Mouse (Mus musculus): ENCODE results near the gene Exoc3l4. TPM values are rescaled to one million over a fixed set of nuclear protein-coding genes. Genes with fewer than 3 reads are reported as not detected.

The Exoc3l4 gene
- polyA plus RNA-seq, 1 experiment = 5.5 TPM

DNA sequence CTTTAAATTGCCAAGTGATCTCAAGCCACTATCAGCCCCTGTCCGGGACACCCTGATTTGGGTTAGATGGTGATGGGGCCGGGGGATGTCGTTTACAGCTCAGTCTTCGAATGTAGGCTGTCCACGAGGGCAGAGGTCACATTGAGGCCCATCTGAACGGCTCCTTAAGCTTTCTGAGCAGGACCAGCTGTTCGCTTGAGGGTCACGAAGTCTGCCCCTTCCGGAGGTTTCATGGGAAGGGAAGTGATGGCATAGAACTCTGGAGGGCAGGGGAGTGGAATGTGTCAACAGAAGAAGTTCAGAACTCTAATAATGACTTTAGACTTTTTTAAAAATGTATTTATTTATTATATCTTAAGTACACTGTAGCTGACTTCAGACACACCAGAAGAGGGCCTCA is 7.7 kb downstream of the Exoc3l4 start:
- Histone ChIP-seq H3K4me1 (ENCODE audit: control insufficient read depth, insufficient read depth, low read length) (peaks cover 25% of the 10 kb centered on the region), H3K27ac (ENCODE audit: control insufficient read depth, insufficient read depth, low read depth, low read length) (no peak overlapping the region), H3K36me3 (ENCODE audit: control insufficient read depth, insufficient read depth, low read length) (no peaks in the 10 kb centered on the region), H3K4me3 (ENCODE audit: control insufficient read depth, low read depth, low read length) (peak overlapping the region; percentile 23), H3K27me3 (ENCODE audit: control insufficient read depth, insufficient read depth, low read length) (no peaks in the 10 kb centered on the region)
- no peak for TF ChIP-seq CTCF (IDR thresholded peaks at IDR 0.05; ENCODE audit: control insufficient read depth, insufficient read depth, insufficient replicate concordance, low read depth, low read length)
- TF ChIP-seq POLR2A (IDR thresholded peaks at IDR 0.05; ENCODE audit: control insufficient read depth, low read depth, low read length) = no peak

DNA sequence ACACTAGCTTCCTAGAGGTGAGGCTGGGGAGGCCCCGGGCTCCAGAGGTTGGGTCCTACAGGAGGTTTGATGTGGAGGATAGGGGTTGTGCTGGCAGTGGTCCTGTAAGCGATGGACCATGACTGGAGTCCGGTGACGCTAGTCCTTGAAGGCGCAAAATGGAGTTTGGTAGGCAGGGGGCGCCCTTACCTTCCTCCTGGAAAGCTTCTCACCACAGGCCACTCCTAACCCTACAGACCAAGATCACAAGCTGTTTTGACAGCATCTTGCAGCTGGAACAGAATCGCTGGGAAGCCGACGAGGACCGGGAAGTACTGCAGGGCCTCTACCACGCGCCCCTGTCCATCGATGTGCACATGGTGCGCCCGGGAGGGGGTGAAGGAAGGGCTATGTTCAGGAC is 8.4 kb downstream of the Exoc3l4 start:
- no peak for TF ChIP-seq POLR2A (IDR thresholded peaks at IDR 0.05; ENCODE audit: control insufficient read depth, low read depth, low read length)
- TF ChIP-seq CTCF (IDR thresholded peaks at IDR 0.05; ENCODE audit: control insufficient read depth, insufficient read depth, insufficient replicate concordance, low read depth, low read length) = peak; percentile 78; the same call in 1 of the 2 replicates
- Histone ChIP-seq H3K4me3 (ENCODE audit: control insufficient read depth, low read depth, low read length) (no peak overlapping the region), H3K27me3 (ENCODE audit: control insufficient read depth, insufficient read depth, low read length) (no peaks in the 10 kb centered on the region), H3K27ac (ENCODE audit: control insufficient read depth, insufficient read depth, low read depth, low read length) (no peak overlapping the region), H3K36me3 (ENCODE audit: control insufficient read depth, insufficient read depth, low read length) (no peaks in the 10 kb centered on the region), H3K4me1 (ENCODE audit: control insufficient read depth, insufficient read depth, low read length) (peaks cover 31% of the 10 kb centered on the region)

DNA sequence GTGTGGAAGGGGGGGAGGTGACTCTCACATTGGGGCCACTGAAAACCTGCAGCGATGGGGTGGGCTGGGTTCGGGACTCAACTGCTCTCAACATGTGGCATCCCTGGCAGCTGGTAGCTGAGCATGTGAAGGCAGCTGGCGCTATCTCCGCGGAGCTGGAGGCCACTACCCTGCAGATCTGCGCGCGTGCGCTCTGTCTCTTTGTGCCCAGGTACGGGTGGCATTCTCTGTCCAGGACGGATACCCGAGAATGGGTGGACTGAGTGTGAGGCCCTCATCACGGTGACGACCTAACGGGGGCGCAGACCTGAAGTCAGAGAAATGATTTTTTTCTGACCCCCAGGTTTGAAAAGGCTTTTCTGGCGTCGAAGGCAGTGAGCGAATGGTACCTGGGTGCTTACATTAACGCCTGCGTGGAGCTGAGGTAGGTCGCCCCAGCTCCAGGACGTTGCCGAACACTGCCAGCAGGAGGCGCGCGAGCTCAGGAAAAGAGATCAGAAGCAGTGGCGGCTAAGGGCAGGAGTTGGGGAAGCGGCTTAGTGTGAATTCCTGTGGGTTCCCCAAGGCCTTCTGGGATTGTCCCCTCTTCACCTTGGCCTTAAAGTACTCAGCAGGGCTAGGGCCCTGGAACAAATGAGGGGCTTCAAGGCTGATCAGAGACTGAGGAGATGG is 9.1 kb downstream of the Exoc3l4 start:
- Histone ChIP-seq H3K4me1 (ENCODE audit: control insufficient read depth, insufficient read depth, low read length) (peaks cover 35% of the 10 kb centered on the region), H3K36me3 (ENCODE audit: control insufficient read depth, insufficient read depth, low read length) (no peaks in the 10 kb centered on the region), H3K4me3 (ENCODE audit: control insufficient read depth, low read depth, low read length) (peak overlapping the region; percentile 3), H3K27me3 (ENCODE audit: control insufficient read depth, insufficient read depth, low read length) (no peaks in the 10 kb centered on the region), H3K27ac (ENCODE audit: control insufficient read depth, insufficient read depth, low read depth, low read length) (no peak overlapping the region)
- peak; percentile 96 for TF ChIP-seq CTCF (IDR thresholded peaks at IDR 0.05; ENCODE audit: control insufficient read depth, insufficient read depth, insufficient replicate concordance, low read depth, low read length)
- no peak for TF ChIP-seq POLR2A (IDR thresholded peaks at IDR 0.05; ENCODE audit: control insufficient read depth, low read depth, low read length)

DNA sequence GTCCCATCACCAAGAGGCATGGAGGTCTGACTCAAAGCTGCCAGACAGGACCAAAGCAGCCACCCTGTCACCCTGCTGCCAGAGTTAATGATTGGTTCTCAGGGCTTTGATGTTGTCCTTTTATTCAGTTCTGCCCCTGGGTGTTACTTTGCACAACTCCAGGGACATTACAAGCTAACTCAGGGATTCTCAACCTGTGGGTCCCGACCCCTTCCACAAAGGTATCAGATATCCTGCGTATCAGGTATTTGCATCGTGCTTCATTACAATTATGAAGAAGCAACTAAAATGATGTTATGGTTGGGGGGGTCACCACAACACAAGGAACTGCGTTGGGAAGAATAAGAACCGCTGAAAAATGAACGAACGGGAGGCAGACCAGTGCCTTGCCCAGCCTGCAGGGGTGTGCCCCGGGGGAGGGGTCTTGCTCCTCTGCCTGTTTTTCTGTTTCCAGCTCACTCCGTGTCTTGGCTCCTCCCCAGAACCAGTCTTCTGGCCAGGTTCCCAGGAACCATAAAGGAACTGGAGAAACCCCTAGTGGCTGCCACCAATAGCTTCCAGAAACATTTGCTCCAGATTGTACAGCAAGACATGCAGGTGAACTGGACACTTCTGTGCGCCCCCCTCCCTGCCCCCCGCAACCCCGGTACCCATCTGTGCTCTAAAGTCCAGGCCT is 10.8 kb downstream of the Exoc3l4 start:
- Histone ChIP-seq H3K4me3 (ENCODE audit: control insufficient read depth, low read depth, low read length) (no peak overlapping the region), H3K27me3 (ENCODE audit: control insufficient read depth, insufficient read depth, low read length) (no peaks in the 10 kb centered on the region), H3K4me1 (ENCODE audit: control insufficient read depth, insufficient read depth, low read length) (peaks cover 35% of the 10 kb centered on the region), H3K36me3 (ENCODE audit: control insufficient read depth, insufficient read depth, low read length) (no peaks in the 10 kb centered on the region), H3K27ac (ENCODE audit: control insufficient read depth, insufficient read depth, low read depth, low read length) (no peak overlapping the region)
- no peak for TF ChIP-seq POLR2A (IDR thresholded peaks at IDR 0.05; ENCODE audit: control insufficient read depth, low read depth, low read length)
- no peak for TF ChIP-seq CTCF (IDR thresholded peaks at IDR 0.05; ENCODE audit: control insufficient read depth, insufficient read depth, insufficient replicate concordance, low read depth, low read length)

GRCm38 (mm10) chr12:111428364-111428763 is 11.5 kb downstream of the Exoc3l4 start:
- H3K27ac ChIP-seq (ENCODE audit: control insufficient read depth, insufficient read depth, low read depth, low read length) = no peak overlapping the region
- H3K36me3 ChIP-seq (ENCODE audit: control insufficient read depth, insufficient read depth, low read length) = no peaks in the 10 kb centered on the region
- H3K4me1 ChIP-seq (ENCODE audit: control insufficient read depth, insufficient read depth, low read length) = peaks cover 33% of the 10 kb centered on the region
- TF ChIP-seq CTCF (IDR thresholded peaks at IDR 0.05; ENCODE audit: control insufficient read depth, insufficient read depth, insufficient replicate concordance, low read depth, low read length) (no peak), POLR2A (IDR thresholded peaks at IDR 0.05; ENCODE audit: control insufficient read depth, low read depth, low read length) (no peak)
- no peaks in the 10 kb centered on the region for H3K27me3 ChIP-seq (ENCODE audit: control insufficient read depth, insufficient read depth, low read length)
- no peak overlapping the region for H3K4me3 ChIP-seq (ENCODE audit: control insufficient read depth, low read depth, low read length)

- peak overlapping the region; percentile 53 for H3K4me3 ChIP-seq (ENCODE audit: control insufficient read depth, low read depth, low read length)
- H3K27me3 ChIP-seq (ENCODE audit: control insufficient read depth, insufficient read depth, low read length) = no peaks in the 10 kb centered on the region
- H3K27ac ChIP-seq (ENCODE audit: control insufficient read depth, insufficient read depth, low read depth, low read length) = no peak overlapping the region
- TF ChIP-seq POLR2A (IDR thresholded peaks at IDR 0.05; ENCODE audit: control insufficient read depth, low read depth, low read length) = no peak
- TF ChIP-seq CTCF (IDR thresholded peaks at IDR 0.05; ENCODE audit: control insufficient read depth, insufficient read depth, insufficient replicate concordance, low read depth, low read length) = no peak
- peaks cover 26% of the 10 kb centered on the region for H3K4me1 ChIP-seq (ENCODE audit: control insufficient read depth, insufficient read depth, low read length)
- no peaks in the 10 kb centered on the region for H3K36me3 ChIP-seq (ENCODE audit: control insufficient read depth, insufficient read depth, low read length)
Measured at GRCm38 (mm10) chr12:111428961-111429911, 12.4 kb downstream of the Exoc3l4 start.
